Mouse (Mus musculus) adrenal gland, adult 18-20 months (tissue): ENCODE measurements around the gene Nostrin. TPM values are rescaled to one million over a fixed set of nuclear protein-coding genes. Genes with fewer than 3 reads are reported as not detected.

Experiments
- DNase-seq, 2 experiments: peaks; one replicate each; pipeline ENCODE4 v3.0.0; 2021 to 2022; ENCODE audit warnings: low spot score in 2 of 2
- long read RNA-seq, 2 experiments: library from polyadenylated mRNA; stranded (forward); transcript quantifications; one replicate each; pipeline ENCODE4 v2.0.0; 2021
- total RNA-seq, 2 experiments: library from RNA; stranded (reverse); gene quantifications; 1 replicate in 1 of 2; 2 replicates in 1 of 2; pipeline ENCODE4 v1.2.3; 2021

The Nostrin gene
- total RNA-seq, result 10 to 100 TPM in 1 of 2 experiments, 1 to 10 TPM in 1; 8.4 to 10.2 TPM
- long read RNA-seq, experiment 1, partial matches to known transcripts, result 1 of 3 reads
- long read RNA-seq, experiment 1, other reads (novel, unspliced or antisense), result 0 of 3 reads
- long read RNA-seq, experiment 2, transcript Nostrin-201 (16 exons, 1,808 nt), result major isoform, 6 of 8 reads
- long read RNA-seq, experiment 2, partial matches to known transcripts, result 2 of 8 reads
- long read RNA-seq, experiment 2, other reads (novel, unspliced or antisense), result 0 of 8 reads

GRCm38 (mm10) chr2:69135661-69136576 is at the start of gene Nostrin:
Gene Nostrin (plus strand): TSS chr2:69135800.
- no peak for DNase-seq

GRCm38 (mm10) chr2:69086505-69087260 is 48.9 kb upstream of the Nostrin start:
- DNase-seq, result no peak

GRCm38 (mm10) chr2:69095836-69096235 is 39.8 kb upstream of the Nostrin start:
- no peak for DNase-seq

GRCm38 (mm10) chr2:69096821-69097220 is 38.8 kb upstream of the Nostrin start:
- DNase-seq, result no peak

GRCm38 (mm10) chr2:69097526-69097925 is 38.1 kb upstream of the Nostrin start:
- DNase-seq, result no peak

GRCm38 (mm10) chr2:69098701-69099100 is 36.9 kb upstream of the Nostrin start:
- DNase-seq, result no peak

GRCm38 (mm10) chr2:69099147-69099546 is 36.5 kb upstream of the Nostrin start:
- DNase-seq, result no peak

- DNase-seq, result peak in 1 of 2 experiments; percentile 22
These were observed 34.9 kb upstream of the Nostrin start for GRCm38 (mm10) chr2:69100706-69101105.

- no peak for DNase-seq
These were observed 32.1 kb upstream of the Nostrin start for GRCm38 (mm10) chr2:69103526-69103925.

GRCm38 (mm10) chr2:69104511-69105145 is 31.0 kb upstream of the Nostrin start:
- no peak for DNase-seq

- no peak for DNase-seq
These were observed 26.4 kb upstream of the Nostrin start for GRCm38 (mm10) chr2:69109246-69109645.

- DNase-seq, result no peak
These were observed 25.9 kb upstream of the Nostrin start for GRCm38 (mm10) chr2:69109710-69110109.

GRCm38 (mm10) chr2:69112609-69113008 is 23.0 kb upstream of the Nostrin start:
- DNase-seq, result no peak

GRCm38 (mm10) chr2:69113829-69114547 is 21.6 kb upstream of the Nostrin start:
- no peak for DNase-seq

GRCm38 (mm10) chr2:69115921-69116320 is 19.7 kb upstream of the Nostrin start:
- no peak for DNase-seq

GRCm38 (mm10) chr2:69116767-69117166 is 18.8 kb upstream of the Nostrin start:
- no peak for DNase-seq

GRCm38 (mm10) chr2:69118994-69119393 is 16.6 kb upstream of the Nostrin start:
- DNase-seq, result no peak

- DNase-seq, result no peak
These were observed 15.9 kb upstream of the Nostrin start for GRCm38 (mm10) chr2:69119718-69120117.

- no peak for DNase-seq
These were observed 13.9 kb upstream of the Nostrin start for GRCm38 (mm10) chr2:69121681-69122080.

- DNase-seq, result no peak
These were observed 10.2 kb upstream of the Nostrin start for GRCm38 (mm10) chr2:69125425-69125824.
